Mouse (Mus musculus): ENCODE data around the gene Abca17. TPM values are rescaled to one million over a fixed set of nuclear protein-coding genes. Genes with fewer than 3 reads are reported as not detected.
A peak's percentile ranks its signal among the peaks of the same experiment; 100 is the strongest.

Gene Abca17
- polyA plus RNA-seq, 1 experiment: not detected

GRCm38 (mm10) chr17:24236479-24236878 lies 114.4 kb downstream of the Abca17 start:
- H3K36me3 ChIP-seq (ENCODE audit: control insufficient read depth): peaks cover 99% of the 10 kb centered on the region
- no peak for TF ChIP-seq GATA1 (IDR thresholded peaks at IDR 0.05; ENCODE audit: low read length)
- TF ChIP-seq TAL1 (IDR thresholded peaks at IDR 0.05; ENCODE audit: low read length): no peak
- H3K27me3 ChIP-seq (ENCODE audit: control insufficient read depth): peaks cover 3% of the 10 kb centered on the region; the same call in 1 of the 2 replicates
- H3K4me1 ChIP-seq (ENCODE audit: control insufficient read depth): peaks cover 10% of the 10 kb centered on the region
- H3K9me3 ChIP-seq (ENCODE audit: control insufficient read depth, low read length): peaks cover 10% of the 10 kb centered on the region
- no peak overlapping the region for H3K4me3 ChIP-seq (replicated peaks)

- Histone ChIP-seq H3K36me3 (ENCODE audit: control insufficient read depth) (peaks cover 97% of the 10 kb centered on the region), H3K4me1 (ENCODE audit: control insufficient read depth) (peaks cover 71% of the 10 kb centered on the region), H3K4me3 (replicated peaks) (peak overlapping the region; percentile 14), H3K27me3 (ENCODE audit: control insufficient read depth) (no peaks in the 10 kb centered on the region; the same call in 1 of the 2 replicates), H3K9me3 (ENCODE audit: control insufficient read depth, low read length) (peaks cover 6% of the 10 kb centered on the region; the same call in 1 of the 2 replicates)
- TF ChIP-seq TAL1 (IDR thresholded peaks at IDR 0.05; ENCODE audit: low read length) (no peak), GATA1 (IDR thresholded peaks at IDR 0.05; ENCODE audit: low read length) (no peak)
Measured at GRCm38 (mm10) chr17:24227941-24228340, 122.9 kb downstream of the Abca17 start.

- Histone ChIP-seq H3K36me3 (ENCODE audit: control insufficient read depth) (peaks cover 97% of the 10 kb centered on the region), H3K4me3 (replicated peaks) (peak overlapping the region; percentile 47), H3K4me1 (ENCODE audit: control insufficient read depth) (peaks cover 78% of the 10 kb centered on the region), H3K27me3 (ENCODE audit: control insufficient read depth) (no peaks in the 10 kb centered on the region; the same call in 1 of the 2 replicates), H3K9me3 (ENCODE audit: control insufficient read depth, low read length) (peaks cover 6% of the 10 kb centered on the region; the same call in 1 of the 2 replicates)
- TF ChIP-seq TAL1 (IDR thresholded peaks at IDR 0.05; ENCODE audit: low read length): no peak
- TF ChIP-seq GATA1 (IDR thresholded peaks at IDR 0.05; ENCODE audit: low read length): no peak
Measured at GRCm38 (mm10) chr17:24226721-24227120, 124.1 kb downstream of the Abca17 start.

- no peaks in the 10 kb centered on the region; the same call in 1 of the 2 replicates for H3K27me3 ChIP-seq (ENCODE audit: control insufficient read depth)
- peaks cover 6% of the 10 kb centered on the region; the same call in 1 of the 2 replicates for H3K9me3 ChIP-seq (ENCODE audit: control insufficient read depth, low read length)
- TF ChIP-seq TAL1 (IDR thresholded peaks at IDR 0.05; ENCODE audit: low read length) (peak; percentile 85), GATA1 (IDR thresholded peaks at IDR 0.05; ENCODE audit: low read length) (peak; percentile 82)
- peaks cover 82% of the 10 kb centered on the region for H3K4me1 ChIP-seq (ENCODE audit: control insufficient read depth)
- H3K36me3 ChIP-seq (ENCODE audit: control insufficient read depth): peaks cover 97% of the 10 kb centered on the region
- H3K4me3 ChIP-seq (replicated peaks): peak overlapping the region; percentile 47
Measured at GRCm38 (mm10) chr17:24225851-24226250, 125.0 kb downstream of the Abca17 start.

- Histone ChIP-seq H3K9me3 (ENCODE audit: control insufficient read depth, low read length) (peaks cover 6% of the 10 kb centered on the region; the same call in 1 of the 2 replicates), H3K27me3 (ENCODE audit: control insufficient read depth) (no peaks in the 10 kb centered on the region; the same call in 1 of the 2 replicates), H3K4me3 (replicated peaks) (peak overlapping the region; percentile 47), H3K36me3 (ENCODE audit: control insufficient read depth) (peaks cover 90% of the 10 kb centered on the region), H3K4me1 (ENCODE audit: control insufficient read depth) (peaks cover 87% of the 10 kb centered on the region)
- no peak for TF ChIP-seq GATA1 (IDR thresholded peaks at IDR 0.05; ENCODE audit: low read length)
- TF ChIP-seq TAL1 (IDR thresholded peaks at IDR 0.05; ENCODE audit: low read length): no peak
Measured at GRCm38 (mm10) chr17:24224741-24225140, 126.1 kb downstream of the Abca17 start.

GRCm38 (mm10) chr17:24223513-24223912 lies 127.4 kb downstream of the Abca17 start:
- peaks cover 94% of the 10 kb centered on the region for H3K4me1 ChIP-seq (ENCODE audit: control insufficient read depth)
- no peaks in the 10 kb centered on the region; the same call in 1 of the 2 replicates for H3K27me3 ChIP-seq (ENCODE audit: control insufficient read depth)
- peaks cover 6% of the 10 kb centered on the region; the same call in 1 of the 2 replicates for H3K9me3 ChIP-seq (ENCODE audit: control insufficient read depth, low read length)
- H3K36me3 ChIP-seq (ENCODE audit: control insufficient read depth): peaks cover 90% of the 10 kb centered on the region
- TF ChIP-seq GATA1 (IDR thresholded peaks at IDR 0.05; ENCODE audit: low read length) (no peak), TAL1 (IDR thresholded peaks at IDR 0.05; ENCODE audit: low read length) (no peak)
- no peak overlapping the region for H3K4me3 ChIP-seq (replicated peaks)

GRCm38 (mm10) chr17:24222653-24223052 lies 128.2 kb downstream of the Abca17 start:
- Histone ChIP-seq H3K4me1 (ENCODE audit: control insufficient read depth) (peaks cover 94% of the 10 kb centered on the region), H3K9me3 (ENCODE audit: control insufficient read depth, low read length) (peaks cover 6% of the 10 kb centered on the region; the same call in 1 of the 2 replicates), H3K4me3 (replicated peaks) (no peak overlapping the region), H3K27me3 (ENCODE audit: control insufficient read depth) (no peaks in the 10 kb centered on the region; the same call in 1 of the 2 replicates), H3K36me3 (ENCODE audit: control insufficient read depth) (peaks cover 90% of the 10 kb centered on the region)
- TF ChIP-seq GATA1 (IDR thresholded peaks at IDR 0.05; ENCODE audit: low read length) (no peak), TAL1 (IDR thresholded peaks at IDR 0.05; ENCODE audit: low read length) (no peak)

- H3K4me3 ChIP-seq (replicated peaks): peak within 1 kb of the TSS; percentile 74
- TF ChIP-seq TAL1 (IDR thresholded peaks at IDR 0.05; ENCODE audit: low read length) (no peak), GATA1 (IDR thresholded peaks at IDR 0.05; ENCODE audit: low read length) (peak; percentile 94)
- H3K36me3 ChIP-seq (ENCODE audit: control insufficient read depth): peaks cover 91% of the 10 kb centered on the region
Measured at GRCm38 (mm10) chr17:24220435-24221411, 130.1 kb downstream of the Abca17 start, which contains the start of gene Tedc2. TSS of gene Tedc2 (minus strand) at chr17:24220851.

GRCm38 (mm10) chr17:24216836-24217235 lies 134.0 kb downstream of the Abca17 start:
- peaks cover 74% of the 10 kb centered on the region for H3K4me1 ChIP-seq (ENCODE audit: control insufficient read depth)
- peaks cover 8% of the 10 kb centered on the region for H3K27me3 ChIP-seq (ENCODE audit: control insufficient read depth)
- TF ChIP-seq GATA1 (IDR thresholded peaks at IDR 0.05; ENCODE audit: low read length) (no peak), TAL1 (IDR thresholded peaks at IDR 0.05; ENCODE audit: low read length) (no peak)
- H3K36me3 ChIP-seq (ENCODE audit: control insufficient read depth): peaks cover 68% of the 10 kb centered on the region
- H3K4me3 ChIP-seq (replicated peaks): no peak overlapping the region
- H3K9me3 ChIP-seq (ENCODE audit: control insufficient read depth, low read length): no peaks in the 10 kb centered on the region

More at GRCm38 (mm10) chr17:24220435-24221411, 130.1 kb downstream of the Abca17 start, which contains the start of gene Tedc2:
- peaks cover 6% of the 10 kb centered on the region; the same call in 1 of the 2 replicates for H3K9me3 ChIP-seq (ENCODE audit: control insufficient read depth, low read length)
- H3K4me1 ChIP-seq (ENCODE audit: control insufficient read depth): peaks cover 92% of the 10 kb centered on the region
- no peaks in the 10 kb centered on the region; the same call in 1 of the 2 replicates for H3K27me3 ChIP-seq (ENCODE audit: control insufficient read depth)

Other genes with a start within 250 kb of the Abca17 start
- gene Pdpk1, start 200.1 kb downstream of the Abca17 start, polyA plus RNA-seq (2012): 3.3 and 3.7 TPM in 2 replicates
- gene Amdhd2, start 187.3 kb downstream of the Abca17 start, polyA plus RNA-seq (2012): 7.0 and 9.1 TPM in 2 replicates
- 65.8 and 80.2 TPM in 2 replicates for gene Atp6v0c, start 181.4 kb downstream of the Abca17 start, polyA plus RNA-seq (2012)
- 0.44 and 0.61 TPM in 2 replicates for gene Tbc1d24, start 145.5 kb downstream of the Abca17 start, polyA plus RNA-seq (2012)
- gene Ntn3, start 141.5 kb downstream of the Abca17 start, polyA plus RNA-seq (2012): 0.36 and 0.47 TPM in 2 replicates
- gene Tedc2, start 130.2 kb downstream of the Abca17 start, polyA plus RNA-seq (2012): 5.8 and 7.7 TPM in 2 replicates
- 14.4 and 15.8 TPM in 2 replicates for gene Ccnf, start 99.6 kb downstream of the Abca17 start, polyA plus RNA-seq (2012)
- gene Abca3, start 882 bp upstream of the Abca17 start, polyA plus RNA-seq (2012): 1.7 TPM in 2 replicates
- gene Rnps1, start 63.5 kb upstream of the Abca17 start, polyA plus RNA-seq (2012): 18.1 and 24.0 TPM in 2 replicates
- gene Eci1, start 75.6 kb upstream of the Abca17 start, polyA plus RNA-seq (2012): 9.3 and 10.6 TPM in 2 replicates
- gene Dnase1l2, start 92.0 kb upstream of the Abca17 start, polyA plus RNA-seq (2012): 0.15 TPM in 1 of 2 replicates, not detected in the other
- 6.2 and 7.3 TPM in 2 replicates for gene E4f1, start 119.2 kb upstream of the Abca17 start, polyA plus RNA-seq (2012)
- 13.0 and 15.1 TPM in 2 replicates for gene Pgp, start 119.3 kb upstream of the Abca17 start, polyA plus RNA-seq (2012)
- gene Bricd5, start 122.8 kb upstream of the Abca17 start, polyA plus RNA-seq (2012): not detected in 2 replicates
- 1.4 and 1.7 TPM in 2 replicates for gene Mlst8, start 128.0 kb upstream of the Abca17 start, polyA plus RNA-seq (2012)
- not detected in 2 replicates for gene Caskin1, start 137.5 kb upstream of the Abca17 start, polyA plus RNA-seq (2012)
- 11.3 and 12.7 TPM in 2 replicates for gene Traf7, start 176.9 kb upstream of the Abca17 start, polyA plus RNA-seq (2012)
- 0.09 TPM in 1 of 2 replicates, not detected in the other for gene Rab26, start 183.1 kb upstream of the Abca17 start, polyA plus RNA-seq (2012)
- 0.14 and 0.21 TPM in 2 replicates for gene Pkd1, start 198.8 kb upstream of the Abca17 start, polyA plus RNA-seq (2012)